Mouse (Mus musculus) limb, embryonic 12.5 days (tissue): ENCODE results near the gene Nmrk1. TPM values are rescaled to one million over a fixed set of nuclear protein-coding genes. Genes with fewer than 3 reads are reported as not detected.

Experiments
- ATAC-seq: fragments of 200-750 bp; cut with Nextera tagmentation; 2 replicates; pipeline ENCODE4 v1.8.0; 2017; ENCODE audit warnings: low read depth, moderate TSS enrichment; ENCODE audit not compliant: insufficient number of reproducible peaks, insufficient read depth, low FRiP score, low TSS enrichment
- H3K27ac ChIP-seq: fragments of 300-500 bp; sonication (generic); 2 replicates; pipeline ENCODE4 v1.5.1; 2016; ENCODE audit warnings: mild to moderate bottlenecking, moderate library complexity
- H3K27me3 ChIP-seq: fragments of 300-500 bp; sonication (generic); 2 replicates; pipeline ENCODE4 v1.6.1; 2016; ENCODE audit warnings: mild to moderate bottlenecking, moderate library complexity
- H3K36me3 ChIP-seq: fragments of 300-500 bp; sonication (generic); 2 replicates; pipeline ENCODE4 v1.6.1; 2016; ENCODE audit warnings: mild to moderate bottlenecking, moderate library complexity
- H3K4me1 ChIP-seq: fragments of 300-500 bp; sonication (generic); replicated peaks from 2 replicates; pipeline ENCODE4 v1.6.1; 2016
- H3K4me2 ChIP-seq: fragments of 300-500 bp; sonication (generic); 2 replicates; pipeline ENCODE4 v1.6.1; 2016; ENCODE audit warnings: mild to moderate bottlenecking, moderate library complexity
- H3K4me3 ChIP-seq: fragments of 300-500 bp; sonication (generic); replicated peaks from 2 replicates; pipeline ENCODE4 v1.5.1; 2016; ENCODE audit warnings: mild to moderate bottlenecking
- H3K9ac ChIP-seq: fragments of 300-500 bp; sonication (generic); replicated peaks from 2 replicates; pipeline ENCODE4 v1.6.1; 2016; ENCODE audit warnings: mild to moderate bottlenecking, moderate library complexity
- H3K9me3 ChIP-seq: fragments of 300-500 bp; sonication (generic); 2 replicates; pipeline ENCODE4 v1.6.1; 2016; ENCODE audit warnings: mild to moderate bottlenecking, moderate library complexity
- WGBS: fragments of 180-500 bp; shearing (Covaris S2); methylation state at CpG from one replicate; pipeline ENCODE4 v1.1.7; 2016; 5-methylcytosine and 5-hydroxymethylcytosine counted together
- polyA plus RNA-seq: library from polyadenylated mRNA; unstranded; fragments of >200 nt; fragmentation: Nextera tagmentation; extraction: Ambion mirVana; gene quantifications from 2 replicates; pipeline ENCODE4 v1.2.1, GENCODE M21; 2016

Nmrk1 gene
- polyA plus RNA-seq, 1 experiment from 2014 or later: 11.2 TPM

DNA sequence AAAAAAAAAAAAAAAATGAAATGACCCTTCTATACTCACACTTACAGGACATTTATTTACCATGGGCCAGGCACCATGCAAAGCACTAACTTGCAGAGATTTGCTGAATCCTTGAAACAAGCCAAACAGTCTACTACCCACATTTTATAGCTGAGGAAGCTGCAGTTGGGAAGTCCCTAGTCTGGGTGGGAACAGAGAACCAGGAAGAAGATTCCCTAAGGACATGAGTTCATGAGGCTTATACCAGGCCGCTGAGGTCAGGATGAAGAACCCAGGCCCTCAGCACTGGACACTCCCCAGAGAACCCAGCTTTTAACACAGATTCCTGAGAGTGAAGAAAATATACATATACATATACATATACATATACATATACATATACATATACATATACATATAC is 14.2 kb upstream of the Nmrk1 start:
- Histone ChIP-seq H3K27ac (no peak overlapping the region), H3K9me3 (no peaks in the 10 kb centered on the region), H3K27me3 (no peaks in the 10 kb centered on the region), H3K4me3 (no peak overlapping the region), H3K4me2 (no peak overlapping the region), H3K4me1 (peaks cover 7% of the 10 kb centered on the region; the same call in 1 of the 2 replicates), H3K36me3 (no peaks in the 10 kb centered on the region), H3K9ac (no peak overlapping the region)
- WGBS: 80% methylated on average over 1 of the region's 1 CpGs
- ATAC-seq: no peak

DNA sequence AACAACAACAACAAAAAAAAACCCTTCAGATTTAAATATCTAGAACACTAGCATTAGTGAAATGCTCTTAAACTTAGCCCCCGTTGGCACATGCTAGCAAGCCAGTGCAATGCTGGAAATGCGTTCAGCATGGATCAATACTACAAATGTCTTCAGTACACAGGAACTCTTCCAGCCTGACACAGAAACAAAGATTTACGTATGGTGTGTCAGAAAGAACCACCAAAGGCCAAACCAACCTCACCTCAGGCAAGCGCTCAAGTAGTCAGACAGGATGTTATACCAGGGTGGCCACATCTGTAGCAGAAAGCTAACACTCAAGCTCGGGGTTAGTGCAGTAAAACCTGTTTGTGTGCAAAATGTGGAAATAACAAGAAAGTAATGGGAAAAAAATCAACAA is 12.7 kb upstream of the Nmrk1 start:
- no peak overlapping the region for H3K9ac ChIP-seq
- no peaks in the 10 kb centered on the region for H3K27me3 ChIP-seq
- H3K4me2 ChIP-seq: no peak overlapping the region
- H3K4me1 ChIP-seq: 0 out of 2 replicates have a peak, but pooled peaks cover 3% of the 10 kb centered on the region
- 71% methylated on average over 5 of the region's 5 CpGs for WGBS
- H3K36me3 ChIP-seq: no peaks in the 10 kb centered on the region
- ATAC-seq: no peak
- no peak overlapping the region for H3K4me3 ChIP-seq
- H3K27ac ChIP-seq: no peak overlapping the region
- H3K9me3 ChIP-seq: no peaks in the 10 kb centered on the region

GRCm38 (mm10) chr19:18619691-18620090 is 12.1 kb upstream of the Nmrk1 start:
- Histone ChIP-seq H3K27me3 (no peaks in the 10 kb centered on the region), H3K4me1 (no peaks in the 10 kb centered on the region), H3K4me2 (no peak overlapping the region), H3K4me3 (no peak overlapping the region), H3K9ac (no peak overlapping the region), H3K27ac (no peak overlapping the region), H3K36me3 (no peaks in the 10 kb centered on the region), H3K9me3 (no peaks in the 10 kb centered on the region)
- 83% methylated on average over 1 of the region's 1 CpGs for WGBS
- no peak for ATAC-seq

DNA sequence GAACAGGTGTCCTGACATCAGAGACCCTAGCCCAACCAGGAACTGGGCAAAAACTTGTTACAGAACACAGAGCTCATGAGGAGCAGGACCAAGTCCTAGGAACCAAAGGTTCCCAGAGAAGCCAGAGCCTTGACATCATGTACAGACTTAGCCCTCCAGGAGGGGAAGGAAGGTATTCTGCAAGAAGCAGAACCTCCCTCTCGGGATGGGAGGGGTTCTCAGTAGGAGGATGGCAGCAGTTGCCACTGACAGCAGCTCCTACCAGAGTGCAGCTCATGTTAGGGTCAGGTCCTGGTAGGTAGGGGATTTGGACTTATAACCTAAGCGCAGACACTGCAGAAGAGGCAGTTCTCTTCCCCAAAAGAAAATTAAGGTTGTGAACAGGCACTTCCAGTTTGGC is 7.9 kb upstream of the Nmrk1 start:
- H3K36me3 ChIP-seq: no peaks in the 10 kb centered on the region
- no peak overlapping the region for H3K9ac ChIP-seq
- no peaks in the 10 kb centered on the region for H3K9me3 ChIP-seq
- 79% methylated on average over 2 of the region's 2 CpGs for WGBS
- ATAC-seq: no peak
- no peak overlapping the region for H3K27ac ChIP-seq
- no peaks in the 10 kb centered on the region for H3K4me1 ChIP-seq
- H3K4me2 ChIP-seq: no peak overlapping the region
- no peaks in the 10 kb centered on the region for H3K27me3 ChIP-seq
- H3K4me3 ChIP-seq: no peak overlapping the region

DNA sequence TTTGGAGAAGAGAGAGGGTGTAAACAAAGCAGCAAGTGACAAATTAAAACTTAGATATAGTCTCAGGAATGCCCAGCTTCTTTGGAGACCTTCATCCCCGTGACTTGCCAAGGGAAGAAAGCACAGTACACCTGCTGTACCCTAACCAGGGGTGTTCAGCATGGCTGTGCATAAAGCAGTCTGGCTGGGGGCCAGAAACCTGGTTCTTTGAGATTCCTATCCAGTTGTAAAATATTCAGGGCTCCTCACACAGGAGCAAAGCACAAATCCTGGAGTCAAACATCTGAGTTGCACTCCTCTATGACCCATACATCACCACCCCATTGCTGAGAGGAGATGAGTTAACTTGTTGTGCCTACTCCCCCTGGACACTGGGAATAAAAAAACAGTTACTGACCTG is 2.2 kb upstream of the Nmrk1 start:
- no peak overlapping the region for H3K4me2 ChIP-seq

GRCm38 (mm10) chr19:18630221-18631119 is 1.3 kb upstream of the Nmrk1 start:
- 7% methylated on average over 17 of the region's 17 CpGs for WGBS
- H3K9me3 ChIP-seq: no peaks in the 10 kb centered on the region
- peak overlapping the region; percentile 90 for H3K4me2 ChIP-seq
- peak overlapping the region; percentile 67 for H3K9ac ChIP-seq
- H3K27me3 ChIP-seq: 0 out of 2 replicates have a peak, but pooled peaks cover 3% of the 10 kb centered on the region
- peaks cover 17% of the 10 kb centered on the region for H3K4me1 ChIP-seq
- no peak overlapping the region for H3K27ac ChIP-seq
- no peak for ATAC-seq
- peak overlapping the region; percentile 76 for H3K4me3 ChIP-seq
- H3K36me3 ChIP-seq: no peaks in the 10 kb centered on the region

More for the DNA sequence above, 2.2 kb upstream of the Nmrk1 start:
- Histone ChIP-seq H3K27ac (no peak overlapping the region), H3K9ac (no peak overlapping the region), H3K4me3 (no peak overlapping the region), H3K27me3 (0 out of 2 replicates have a peak, but pooled peaks cover 3% of the 10 kb centered on the region), H3K9me3 (no peaks in the 10 kb centered on the region), H3K4me1 (peaks cover 17% of the 10 kb centered on the region), H3K36me3 (no peaks in the 10 kb centered on the region)
- no peak for ATAC-seq
- 54% methylated on average over 1 of the region's 1 CpGs for WGBS

GRCm38 (mm10) chr19:18631161-18631643 is 548 bp upstream of the Nmrk1 start:
- WGBS: under 1% methylated on average over 40 of the region's 40 CpGs
- Histone ChIP-seq H3K9me3 (no peaks in the 10 kb centered on the region), H3K4me1 (peaks cover 17% of the 10 kb centered on the region), H3K4me2 (peak overlapping the region; percentile 90), H3K27me3 (0 out of 2 replicates have a peak, but pooled peaks cover 3% of the 10 kb centered on the region), H3K36me3 (no peaks in the 10 kb centered on the region), H3K27ac (peak overlapping the region; percentile 76), H3K4me3 (peak overlapping the region; percentile 76), H3K9ac (peak overlapping the region; percentile 67)
- ATAC-seq: peak; percentile 23

- H3K9ac ChIP-seq: peak overlapping the region; percentile 67
- no peaks in the 10 kb centered on the region for H3K36me3 ChIP-seq
- H3K4me2 ChIP-seq: peak overlapping the region; percentile 90
- 51% methylated on average over 13 of the region's 13 CpGs for WGBS
- H3K27ac ChIP-seq: peak overlapping the region; percentile 76
- 0 out of 2 replicates have a peak, but pooled peaks cover 3% of the 10 kb centered on the region for H3K27me3 ChIP-seq
- no peaks in the 10 kb centered on the region for H3K9me3 ChIP-seq
- H3K4me1 ChIP-seq: peaks cover 17% of the 10 kb centered on the region
- ATAC-seq: no peak
- H3K4me3 ChIP-seq: peak overlapping the region; percentile 76
These were observed 758 bp downstream of the Nmrk1 start for GRCm38 (mm10) chr19:18632231-18633185.

DNA sequence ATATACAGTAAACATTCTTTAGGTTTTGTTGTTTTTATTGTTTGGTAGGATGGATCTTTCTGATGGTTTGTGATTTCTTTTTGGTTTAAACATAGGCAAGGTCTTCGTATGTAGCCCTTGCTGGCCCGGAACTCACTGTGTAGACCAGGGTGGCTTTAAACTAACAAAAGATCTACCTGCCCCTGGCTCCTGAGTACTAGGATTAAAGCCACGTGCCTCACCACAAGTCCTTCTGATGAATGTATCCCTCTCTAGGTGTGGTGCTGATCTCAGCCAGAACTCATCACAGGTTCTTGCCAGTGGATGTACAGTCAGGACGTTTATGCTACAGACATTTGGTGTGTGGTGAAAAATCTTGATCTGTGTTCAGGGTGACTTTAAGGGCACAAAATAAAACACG is 6.2 kb downstream of the Nmrk1 start:
- Histone ChIP-seq H3K27ac (no peak overlapping the region), H3K4me2 (no peak overlapping the region), H3K9me3 (no peaks in the 10 kb centered on the region), H3K9ac (no peak overlapping the region), H3K36me3 (peaks cover 4% of the 10 kb centered on the region; the same call in 1 of the 2 replicates), H3K4me1 (no peaks in the 10 kb centered on the region), H3K27me3 (0 out of 2 replicates have a peak, but pooled peaks cover 3% of the 10 kb centered on the region), H3K4me3 (no peak overlapping the region)
- WGBS: 70% methylated on average over 5 of the region's 5 CpGs
- ATAC-seq: no peak

- Histone ChIP-seq H3K4me1 (no peaks in the 10 kb centered on the region), H3K36me3 (peaks cover 4% of the 10 kb centered on the region; the same call in 1 of the 2 replicates), H3K9me3 (no peaks in the 10 kb centered on the region), H3K4me3 (no peak overlapping the region), H3K9ac (no peak overlapping the region), H3K27ac (no peak overlapping the region), H3K4me2 (no peak overlapping the region), H3K27me3 (no peaks in the 10 kb centered on the region)
- no peak for ATAC-seq
- 62% methylated on average over 5 of the region's 5 CpGs for WGBS
These were observed 7.2 kb downstream of the Nmrk1 start for GRCm38 (mm10) chr19:18638949-18639348.

GRCm38 (mm10) chr19:18639552-18639951 is 7.8 kb downstream of the Nmrk1 start:
- H3K4me2 ChIP-seq: no peak overlapping the region
- H3K9me3 ChIP-seq: no peaks in the 10 kb centered on the region
- no peak overlapping the region for H3K4me3 ChIP-seq
- H3K27ac ChIP-seq: no peak overlapping the region
- no peaks in the 10 kb centered on the region for H3K4me1 ChIP-seq
- peaks cover 4% of the 10 kb centered on the region; the same call in 1 of the 2 replicates for H3K36me3 ChIP-seq
- H3K27me3 ChIP-seq: no peaks in the 10 kb centered on the region
- H3K9ac ChIP-seq: no peak overlapping the region
- WGBS: 26% methylated on average over 2 of the region's 2 CpGs
- ATAC-seq: no peak
